In the genomic region with DNA sequence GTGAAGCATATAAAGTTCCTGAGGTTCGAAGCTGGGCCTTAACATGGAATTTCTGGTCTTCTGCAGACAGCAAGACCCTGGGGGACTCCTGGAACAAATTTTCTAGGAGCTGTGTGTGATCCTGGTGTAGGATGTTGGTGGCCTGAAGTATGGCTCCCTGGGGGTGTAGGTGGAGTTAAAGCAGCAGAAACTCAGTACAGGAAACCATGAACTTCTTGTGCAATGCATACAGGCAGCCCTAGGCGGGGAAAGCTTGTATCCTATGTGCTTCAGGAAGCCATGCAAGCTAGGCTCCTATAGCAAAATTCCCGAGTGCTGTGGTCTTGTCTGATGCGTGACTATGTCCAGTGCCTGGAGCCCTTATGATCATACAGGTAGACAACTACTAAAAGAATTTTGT, we compare ENCODE assay signal across 27 mouse cellular contexts.
"Had no signal": no experiment of that assay in that cellular context is flagged by ENCODE, and none has a peak within 500 bp of the region (broad histone marks: within the 10 kb centered on the region; RNA-seq: fewer than 3 reads in every experiment).

No protein-coding gene starts in this region.

- DNase-seq: gastrocnemius, postnatal 14 days; gastrocnemius, postnatal 36 days; heart, adult 18-20 months; heart, postnatal 10 days; heart, postnatal 4 days; kidney, adult 2 months; kidney, adult 9 months; kidney, postnatal 14 days; kidney, postnatal 36 days; left cerebral cortex, postnatal 4 days had no signal

- H3K27me3 ChIP-seq: heart, embryonic 12.5 days; hindbrain, embryonic 12.5 days; intestine, embryonic 15.5 days; kidney, embryonic 15.5 days; limb, embryonic 13.5 days; limb, embryonic 15.5 days; liver, embryonic 12.5 days had no signal

- H3K9me3 ChIP-seq: heart, embryonic 10.5 days; hindbrain, embryonic 10.5 days; hindbrain, embryonic 12.5 days; intestine, embryonic 15.5 days; kidney, embryonic 15.5 days; limb, embryonic 13.5 days; limb, embryonic 15.5 days; liver, embryonic 12.5 days had no signal

- H3K4me3 ChIP-seq: heart, embryonic 10.5 days; heart, embryonic 12.5 days; hindbrain, embryonic 10.5 days; hindbrain, embryonic 12.5 days; intestine, embryonic 15.5 days; kidney, embryonic 15.5 days; layer of hippocampus, adult 2 months; left cerebral cortex, adult 2 months; limb, embryonic 13.5 days; limb, embryonic 15.5 days; liver, embryonic 12.5 days had no signal

- H3K4me1 ChIP-seq: heart, embryonic 12.5 days; hindbrain, embryonic 12.5 days; intestine, embryonic 15.5 days; kidney, embryonic 15.5 days; limb, embryonic 13.5 days; limb, embryonic 15.5 days; liver, embryonic 12.5 days had no signal

- H3K4me2 ChIP-seq: heart, embryonic 12.5 days; hindbrain, embryonic 12.5 days; hindbrain, embryonic 14.5 days; intestine, embryonic 15.5 days; kidney, embryonic 15.5 days; limb, embryonic 13.5 days; limb, embryonic 15.5 days; liver, embryonic 12.5 days had no signal

- H3K36me3 ChIP-seq: heart, embryonic 10.5 days; heart, embryonic 12.5 days; hindbrain, embryonic 10.5 days; hindbrain, embryonic 12.5 days; intestine, embryonic 15.5 days; kidney, embryonic 15.5 days; limb, embryonic 13.5 days; limb, embryonic 15.5 days; liver, embryonic 12.5 days had no signal

- ATAC-seq: hindbrain, embryonic 16.5 days; inflammation-experienced regulatory T-cells, adult 6 months; intestine, embryonic 15.5 days; intestine, postnatal 0 days; liver, embryonic 12.5 days had no signal

- H3K9ac ChIP-seq: heart, embryonic 12.5 days; hindbrain, embryonic 12.5 days; hindbrain, embryonic 14.5 days; intestine, embryonic 15.5 days; kidney, embryonic 15.5 days; limb, embryonic 13.5 days; limb, embryonic 15.5 days; liver, embryonic 12.5 days; liver, embryonic 14.5 days had no signal

- H3K27ac ChIP-seq: heart, embryonic 10.5 days; hindbrain, embryonic 10.5 days; hindbrain, embryonic 12.5 days; hindbrain, embryonic 14.5 days; intestine, embryonic 15.5 days; kidney, embryonic 15.5 days; kidney, postnatal 0 days; layer of hippocampus, adult 2 months; left cerebral cortex, adult 2 months; limb, embryonic 13.5 days; limb, embryonic 15.5 days; liver, embryonic 12.5 days; liver, embryonic 14.5 days had no signal
